Mouse (Mus musculus): ENCODE measurements at regions not wholly inside any gene's neighbourhood (a gene's known extent, or its start where the extent isn't known, plus 50 kb on each side); places are given as distances from the start of the nearest gene placed in this dataset.

DNA sequence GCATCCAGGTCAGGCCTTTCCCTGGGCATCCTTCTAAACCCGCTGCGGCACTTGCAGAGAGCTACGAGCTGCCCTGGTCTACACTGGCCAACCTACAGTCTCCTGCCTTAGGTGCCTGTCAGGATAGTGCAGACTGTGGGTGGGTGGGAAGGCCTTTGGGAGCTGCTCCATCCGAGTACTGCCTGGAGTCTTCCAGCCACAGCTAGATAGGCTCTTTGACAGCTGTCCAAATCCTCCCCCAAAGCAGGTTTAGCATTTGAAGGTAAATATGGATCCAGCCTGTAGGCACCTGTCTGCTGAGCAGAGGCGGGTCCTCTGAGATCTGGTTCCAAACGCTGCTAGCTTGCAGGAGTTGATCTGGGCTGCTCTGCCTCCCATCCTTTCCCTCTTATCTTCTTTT, 295.6 kb upstream of the Hs6st1 start:
- no peaks in the 10 kb centered on the region for H3K27me3 ChIP-seq
- H3K9me3 ChIP-seq = no peaks in the 10 kb centered on the region
- no peak overlapping the region for H3K9ac ChIP-seq (replicated peaks)
- no peaks in the 10 kb centered on the region for H3K36me3 ChIP-seq
- no peak overlapping the region for H3K27ac ChIP-seq (replicated peaks)
- 86% methylated on average over 6 of the region's 6 CpGs for WGBS
- no peak overlapping the region for H3K4me2 ChIP-seq (replicated peaks)
- H3K4me1 ChIP-seq = no peaks in the 10 kb centered on the region
- H3K4me3 ChIP-seq = no peak overlapping the region
- no peak for ATAC-seq (ENCODE audit: low FRiP score, low read depth)

- H3K4me2 ChIP-seq (replicated peaks) = no peak overlapping the region
- H3K9ac ChIP-seq (replicated peaks) = no peak overlapping the region
- no peak for ATAC-seq (ENCODE audit: low FRiP score, low read depth)
- 89% methylated on average over 2 of the region's 2 CpGs for WGBS
- H3K27ac ChIP-seq (replicated peaks) = no peak overlapping the region
- H3K9me3 ChIP-seq = no peaks in the 10 kb centered on the region
- H3K27me3 ChIP-seq = no peaks in the 10 kb centered on the region
- H3K4me3 ChIP-seq = no peak overlapping the region
- no peaks in the 10 kb centered on the region for H3K4me1 ChIP-seq
- H3K36me3 ChIP-seq = no peaks in the 10 kb centered on the region
These were observed 293.6 kb upstream of the Hs6st1 start for GRCm38 (mm10) chr1:35774566-35774965.

- Histone ChIP-seq H3K9me3 (no peaks in the 10 kb centered on the region), H3K4me3 (no peak overlapping the region)
- 87% methylated on average over 2 of the region's 2 CpGs for WGBS
These were observed 285.5 kb upstream of the Hs6st1 start for GRCm38 (mm10) chr1:35782668-35783067.

DNA sequence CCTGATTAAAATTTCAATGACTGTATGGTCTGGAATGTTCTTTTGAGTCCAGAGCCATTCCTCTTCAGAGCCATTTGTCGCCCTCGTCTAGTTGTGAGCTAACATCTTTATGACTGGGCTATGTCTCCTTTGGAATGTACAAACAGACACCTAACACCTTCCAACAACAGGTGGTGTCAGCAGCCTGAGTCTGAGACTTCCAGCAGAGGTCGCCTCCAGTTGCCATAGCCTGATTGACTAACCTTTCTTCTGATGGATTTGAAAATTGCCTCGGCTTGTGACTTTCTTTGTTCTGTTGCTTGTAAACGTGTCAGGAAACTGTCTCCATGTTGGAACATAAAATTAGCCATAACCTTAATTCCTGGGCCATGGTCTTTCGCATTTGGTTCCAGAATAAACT, 284.8 kb upstream of the Hs6st1 start:
- Histone ChIP-seq H3K9ac (replicated peaks) (no peak overlapping the region), H3K27me3 (no peaks in the 10 kb centered on the region), H3K4me1 (no peaks in the 10 kb centered on the region), H3K4me3 (no peak overlapping the region), H3K9me3 (no peaks in the 10 kb centered on the region), H3K4me2 (replicated peaks) (no peak overlapping the region), H3K27ac (replicated peaks) (no peak overlapping the region), H3K36me3 (no peaks in the 10 kb centered on the region)
- WGBS = 84% methylated on average over 6 of the region's 6 CpGs
- no peak for ATAC-seq (ENCODE audit: low FRiP score, low read depth)

More at GRCm38 (mm10) chr1:35782668-35783067, 285.5 kb upstream of the Hs6st1 start:
- no peak overlapping the region for H3K27ac ChIP-seq (replicated peaks)
- no peak for ATAC-seq (ENCODE audit: low FRiP score, low read depth)
- no peaks in the 10 kb centered on the region for H3K27me3 ChIP-seq
- no peak overlapping the region for H3K9ac ChIP-seq (replicated peaks)
- no peaks in the 10 kb centered on the region for H3K36me3 ChIP-seq
- no peaks in the 10 kb centered on the region for H3K4me1 ChIP-seq
- no peak overlapping the region for H3K4me2 ChIP-seq (replicated peaks)

DNA sequence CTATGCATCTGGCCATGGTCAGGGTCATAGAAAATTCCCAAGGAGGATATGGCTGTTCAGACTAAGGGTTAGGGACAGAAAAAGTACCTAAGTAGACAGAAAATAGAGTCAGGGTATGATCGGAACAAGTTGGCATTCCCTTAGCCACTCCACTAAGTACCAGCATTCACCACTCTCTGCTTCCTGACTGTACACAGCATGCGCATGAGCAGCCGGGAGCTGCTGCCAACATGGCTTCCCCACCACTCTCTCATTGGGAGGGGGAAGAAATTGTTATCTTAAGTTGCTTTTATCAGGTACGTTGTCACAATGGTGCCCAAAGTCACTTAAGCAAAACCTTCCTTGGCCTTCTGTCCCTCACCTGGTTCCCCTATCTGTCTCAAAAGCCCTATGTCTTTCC, 282.0 kb upstream of the Hs6st1 start:
- Histone ChIP-seq H3K27ac (replicated peaks) (no peak overlapping the region), H3K9me3 (no peaks in the 10 kb centered on the region), H3K4me1 (no peaks in the 10 kb centered on the region), H3K27me3 (no peaks in the 10 kb centered on the region), H3K4me2 (replicated peaks) (no peak overlapping the region), H3K9ac (replicated peaks) (no peak overlapping the region), H3K36me3 (no peaks in the 10 kb centered on the region), H3K4me3 (no peak overlapping the region)
- no peak for ATAC-seq (ENCODE audit: low FRiP score, low read depth)
- 97% methylated on average over 4 of the region's 4 CpGs for WGBS

DNA sequence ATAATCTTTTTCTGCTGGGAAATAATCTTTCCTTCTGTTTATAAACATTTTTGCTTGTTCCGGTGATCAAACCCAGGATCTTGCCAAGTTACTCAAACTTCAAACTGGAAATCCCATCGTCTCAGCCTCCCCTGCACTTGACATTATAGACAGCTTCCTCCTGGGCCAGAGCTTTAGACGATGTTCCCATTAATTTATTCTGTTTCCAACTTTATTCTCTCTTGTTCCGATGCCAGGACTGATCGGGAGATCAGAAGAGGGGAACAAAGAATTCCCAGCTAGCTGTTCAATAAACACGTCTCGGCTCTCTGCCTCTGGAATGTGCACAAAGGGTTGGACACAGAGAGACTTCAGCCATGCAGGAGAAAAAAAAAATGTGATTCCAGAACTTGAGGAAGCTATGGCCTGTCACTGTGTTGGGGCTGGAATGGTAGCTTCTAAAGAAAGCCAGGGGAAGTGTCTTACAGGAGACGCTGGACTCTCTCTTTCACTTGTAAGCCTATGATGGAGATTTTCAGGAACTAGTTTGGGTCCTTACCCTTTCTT, 281.5 kb upstream of the Hs6st1 start:
- H3K36me3 ChIP-seq = no peaks in the 10 kb centered on the region
- H3K4me1 ChIP-seq = no peaks in the 10 kb centered on the region
- H3K4me3 ChIP-seq = no peak overlapping the region
- no peak overlapping the region for H3K9ac ChIP-seq (replicated peaks)
- no peak overlapping the region for H3K27ac ChIP-seq (replicated peaks)
- no peak for ATAC-seq (ENCODE audit: low FRiP score, low read depth)
- H3K9me3 ChIP-seq = no peaks in the 10 kb centered on the region
- H3K4me2 ChIP-seq (replicated peaks) = no peak overlapping the region
- 47% methylated on average over 8 of the region's 8 CpGs for WGBS
- no peaks in the 10 kb centered on the region for H3K27me3 ChIP-seq

- Histone ChIP-seq H3K9ac (replicated peaks) (no peak overlapping the region), H3K36me3 (no peaks in the 10 kb centered on the region), H3K4me1 (no peaks in the 10 kb centered on the region), H3K27ac (replicated peaks) (no peak overlapping the region), H3K27me3 (no peaks in the 10 kb centered on the region), H3K4me2 (replicated peaks) (no peak overlapping the region), H3K9me3 (no peaks in the 10 kb centered on the region), H3K4me3 (no peak overlapping the region)
- WGBS = 73% methylated on average over 2 of the region's 2 CpGs
- no peak for ATAC-seq (ENCODE audit: low FRiP score, low read depth)
These were observed 271.1 kb upstream of the Hs6st1 start for GRCm38 (mm10) chr1:35797064-35797463.

DNA sequence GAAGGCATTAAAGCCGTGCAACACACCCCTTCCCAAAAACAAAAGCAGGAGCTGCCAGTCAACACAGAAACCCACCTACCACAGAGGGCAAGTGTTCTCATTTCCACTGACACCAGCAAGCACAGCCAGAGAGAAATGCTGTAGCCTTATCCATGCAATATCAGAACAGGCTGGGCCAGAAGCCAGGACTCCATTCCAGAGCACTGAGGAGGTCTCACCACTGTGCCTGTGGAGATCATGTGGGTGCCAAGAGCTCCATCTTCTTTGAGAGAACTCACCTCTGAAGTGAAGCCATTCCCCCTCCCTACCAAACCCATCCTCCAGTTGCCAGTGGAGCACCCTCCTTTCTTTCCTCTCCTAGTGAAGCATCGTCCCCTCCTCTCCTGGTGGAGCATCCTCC, 270.7 kb upstream of the Hs6st1 start:
- Histone ChIP-seq H3K4me2 (replicated peaks) (no peak overlapping the region), H3K4me1 (no peaks in the 10 kb centered on the region), H3K9me3 (no peaks in the 10 kb centered on the region), H3K27ac (replicated peaks) (no peak overlapping the region), H3K27me3 (no peaks in the 10 kb centered on the region), H3K9ac (replicated peaks) (no peak overlapping the region), H3K36me3 (no peaks in the 10 kb centered on the region), H3K4me3 (no peak overlapping the region)
- no peak for ATAC-seq (ENCODE audit: low FRiP score, low read depth)
- WGBS = 88% methylated on average over 2 of the region's 2 CpGs

DNA sequence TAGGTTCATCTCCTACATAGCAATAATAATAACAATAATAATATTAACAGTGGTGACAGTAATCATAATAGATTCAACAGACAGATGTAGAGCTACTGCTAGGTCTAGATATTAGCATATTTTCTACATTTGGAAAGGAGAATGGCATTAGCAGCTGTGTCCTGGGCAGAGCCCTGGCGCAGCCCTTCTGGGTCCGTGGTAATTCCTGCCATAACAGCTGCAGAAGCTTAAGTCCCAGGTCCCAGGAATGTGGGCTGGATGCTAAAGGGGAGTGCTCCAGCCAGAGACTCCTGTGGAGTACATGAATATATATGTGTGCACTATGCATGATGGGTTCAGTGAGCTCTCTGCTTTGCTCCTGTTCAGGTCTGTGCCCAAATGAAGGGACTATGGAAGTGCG, 262.7 kb upstream of the Hs6st1 start:
- 0 out of 2 replicates have a peak, but pooled peaks cover 2% of the 10 kb centered on the region for H3K4me1 ChIP-seq
- no peak overlapping the region for H3K4me3 ChIP-seq
- no peak overlapping the region for H3K4me2 ChIP-seq (replicated peaks)
- no peak overlapping the region for H3K9ac ChIP-seq (replicated peaks)
- no peak for ATAC-seq (ENCODE audit: low FRiP score, low read depth)
- no peak overlapping the region for H3K27ac ChIP-seq (replicated peaks)
- no peaks in the 10 kb centered on the region for H3K27me3 ChIP-seq
- WGBS = 78% methylated on average over 3 of the region's 3 CpGs
- no peaks in the 10 kb centered on the region for H3K9me3 ChIP-seq
- no peaks in the 10 kb centered on the region for H3K36me3 ChIP-seq

GRCm38 (mm10) chr1:35806329-35806728, 261.9 kb upstream of the Hs6st1 start:
- no peak for ATAC-seq (ENCODE audit: low FRiP score, low read depth)
- H3K27ac ChIP-seq (replicated peaks) = no peak overlapping the region
- no peaks in the 10 kb centered on the region for H3K9me3 ChIP-seq
- no peak overlapping the region for H3K9ac ChIP-seq (replicated peaks)
- 0 out of 2 replicates have a peak, but pooled peaks cover 2% of the 10 kb centered on the region for H3K4me1 ChIP-seq
- no peaks in the 10 kb centered on the region for H3K36me3 ChIP-seq
- no peak overlapping the region for H3K4me3 ChIP-seq
- H3K27me3 ChIP-seq = no peaks in the 10 kb centered on the region
- H3K4me2 ChIP-seq (replicated peaks) = no peak overlapping the region
- 85% methylated on average over 2 of the region's 2 CpGs for WGBS

DNA sequence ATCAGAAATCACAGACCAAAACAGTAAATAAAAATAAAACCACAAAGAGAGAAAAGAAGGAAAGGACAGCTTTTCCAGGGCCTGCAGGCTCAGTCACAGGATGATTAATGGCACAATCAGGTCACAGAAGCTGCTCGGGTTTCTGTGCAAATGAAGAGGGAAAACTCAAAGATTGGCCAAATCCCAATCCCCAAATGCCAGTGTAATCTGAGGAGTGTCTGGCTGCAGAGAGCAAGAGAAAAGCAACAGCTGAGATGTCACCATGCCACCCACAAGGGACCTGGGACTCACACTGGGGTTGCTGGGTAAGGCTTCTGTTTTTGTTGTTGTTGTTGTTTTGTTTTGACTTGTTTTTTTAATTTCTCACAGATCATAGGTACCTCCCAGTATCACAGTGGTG, 261.5 kb upstream of the Hs6st1 start:
- Histone ChIP-seq H3K27me3 (no peaks in the 10 kb centered on the region), H3K36me3 (no peaks in the 10 kb centered on the region), H3K4me1 (0 out of 2 replicates have a peak, but pooled peaks cover 2% of the 10 kb centered on the region), H3K9ac (replicated peaks) (no peak overlapping the region), H3K4me3 (no peak overlapping the region), H3K4me2 (replicated peaks) (no peak overlapping the region), H3K27ac (replicated peaks) (no peak overlapping the region), H3K9me3 (no peaks in the 10 kb centered on the region)
- 45% methylated on average over 1 of the region's 1 CpGs for WGBS
- no peak for ATAC-seq (ENCODE audit: low FRiP score, low read depth)

DNA sequence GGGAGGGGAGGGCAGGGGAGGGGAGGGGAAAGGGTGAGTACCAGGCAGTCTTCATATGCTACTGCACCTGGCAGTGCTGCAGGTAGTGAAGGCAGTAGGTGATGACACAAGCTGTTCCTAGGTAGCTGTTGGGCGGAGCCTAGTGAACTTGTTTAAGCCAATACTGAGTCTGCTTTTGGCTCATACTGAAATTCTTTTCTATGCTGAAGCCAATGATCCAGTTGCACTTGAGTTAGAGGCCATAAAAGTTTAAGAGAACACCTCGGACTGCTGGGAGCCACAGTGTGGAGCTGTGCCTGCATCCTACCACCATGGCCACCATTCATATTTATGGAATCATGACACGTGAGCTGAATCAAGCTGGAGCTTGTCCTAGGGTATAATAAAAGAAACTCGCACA, 259.3 kb upstream of the Hs6st1 start:
- 90% methylated on average over 4 of the region's 4 CpGs for WGBS
- H3K9me3 ChIP-seq = no peaks in the 10 kb centered on the region

DNA sequence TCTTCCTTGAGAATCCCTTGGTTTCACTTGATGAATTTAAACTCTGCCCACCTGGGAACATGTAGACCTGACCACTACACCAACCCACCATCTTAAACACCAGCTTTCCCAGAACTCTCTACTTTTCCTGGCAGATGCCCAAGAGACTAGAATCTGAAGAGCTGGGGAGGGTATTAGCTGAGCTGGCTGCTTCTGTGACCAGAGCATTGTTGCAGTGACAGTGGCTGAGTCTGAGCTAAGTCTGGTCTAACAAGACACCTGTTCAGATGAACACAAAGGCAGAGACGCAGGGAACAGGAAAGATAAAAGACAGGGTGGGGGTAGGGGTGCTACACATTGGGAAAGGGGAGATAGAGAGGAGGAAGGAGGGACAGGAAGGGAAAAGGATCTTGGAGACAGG, 258.9 kb upstream of the Hs6st1 start:
- 65% methylated on average over 1 of the region's 1 CpGs for WGBS
- Histone ChIP-seq H3K4me3 (no peak overlapping the region), H3K27me3 (no peaks in the 10 kb centered on the region), H3K27ac (replicated peaks) (no peak overlapping the region), H3K4me1 (0 out of 2 replicates have a peak, but pooled peaks cover 2% of the 10 kb centered on the region), H3K9ac (replicated peaks) (no peak overlapping the region), H3K9me3 (no peaks in the 10 kb centered on the region), H3K36me3 (no peaks in the 10 kb centered on the region), H3K4me2 (replicated peaks) (no peak overlapping the region)
- ATAC-seq (ENCODE audit: low FRiP score, low read depth) = no peak

More for the DNA sequence above, 259.3 kb upstream of the Hs6st1 start:
- no peak overlapping the region for H3K4me2 ChIP-seq (replicated peaks)
- no peak overlapping the region for H3K4me3 ChIP-seq
- no peak for ATAC-seq (ENCODE audit: low FRiP score, low read depth)
- H3K4me1 ChIP-seq = 0 out of 2 replicates have a peak, but pooled peaks cover 2% of the 10 kb centered on the region
- no peak overlapping the region for H3K9ac ChIP-seq (replicated peaks)
- no peaks in the 10 kb centered on the region for H3K27me3 ChIP-seq
- H3K27ac ChIP-seq (replicated peaks) = no peak overlapping the region
- H3K36me3 ChIP-seq = no peaks in the 10 kb centered on the region

All from midbrain, embryonic 12.5 days (tissue).